Mouse (Mus musculus) yolk sac, embryonic 10.5 days (tissue): ENCODE data around the gene Dcp1a.
A peak's percentile ranks its signal among the peaks of the same experiment; 100 is the strongest.

Experiments
- DNase-seq: peaks from one replicate; pipeline ENCODE4 v3.0.0-alpha.2; 2017; ENCODE audit warnings: low spot score

The Dcp1a gene

DNA sequence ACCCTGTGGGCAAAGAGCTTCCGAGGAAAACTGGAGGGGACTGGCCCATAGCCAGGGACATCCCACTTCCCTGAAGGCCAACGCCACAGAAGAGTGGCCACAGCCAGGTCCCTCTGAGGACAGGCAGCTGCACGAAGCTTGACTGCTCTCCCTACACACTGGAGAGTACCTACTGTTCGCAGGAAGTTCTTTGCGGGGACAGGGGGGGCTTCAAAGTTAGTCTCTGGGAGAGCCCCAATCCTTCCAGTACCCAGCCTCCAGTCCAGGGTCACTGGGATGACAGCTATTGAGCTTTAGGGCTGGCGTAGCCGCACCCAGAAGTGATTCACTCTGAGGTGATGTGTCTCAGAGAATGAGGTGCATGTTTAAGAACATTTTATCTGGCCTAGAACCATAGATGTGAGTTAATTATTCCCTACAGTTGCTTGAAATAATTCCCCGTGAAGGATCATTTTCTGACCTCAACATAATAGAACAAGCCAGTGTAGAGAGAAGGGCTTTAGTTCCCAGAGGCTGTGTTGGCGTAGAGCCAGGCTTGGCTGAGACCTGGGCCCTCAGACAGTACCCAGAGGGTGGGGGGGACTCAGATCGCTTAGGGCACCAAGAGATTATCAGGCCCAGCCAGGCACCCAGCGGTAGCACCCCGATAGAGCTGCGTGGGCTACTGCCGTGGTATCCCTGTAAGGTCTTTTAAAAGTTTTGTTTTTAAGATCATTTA, 82.3 kb downstream of the Dcp1a start:
- no peak for DNase-seq

GRCm38 (mm10) chr14:30562343-30562742, 83.0 kb downstream of the Dcp1a start:
- no peak for DNase-seq

DNA sequence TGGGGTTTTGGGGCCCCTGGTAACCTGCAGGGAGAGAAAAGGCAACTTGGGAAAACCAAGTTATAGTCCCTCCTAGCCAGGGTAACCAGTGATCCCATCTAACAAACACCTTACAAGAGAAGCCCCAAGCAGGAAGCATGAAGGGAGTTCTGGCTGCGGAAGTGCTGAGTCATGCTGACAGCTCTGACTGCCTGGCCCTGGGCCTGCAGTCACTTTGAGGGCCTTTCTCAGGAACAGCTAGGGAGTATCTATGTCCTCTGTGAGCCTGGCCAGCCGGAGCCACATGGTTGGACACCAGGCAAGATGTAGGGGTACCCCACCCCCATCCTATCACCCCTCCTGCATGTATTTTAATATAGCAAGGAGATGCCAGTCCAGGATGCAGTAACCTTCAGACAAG, 85.1 kb downstream of the Dcp1a start:
- peak; percentile 39 for DNase-seq

GRCm38 (mm10) chr14:30566317-30566716, 87.0 kb downstream of the Dcp1a start:
- no peak for DNase-seq

- no peak for DNase-seq
Observed at GRCm38 (mm10) chr14:30568016-30568415, 88.7 kb downstream of the Dcp1a start.

DNA sequence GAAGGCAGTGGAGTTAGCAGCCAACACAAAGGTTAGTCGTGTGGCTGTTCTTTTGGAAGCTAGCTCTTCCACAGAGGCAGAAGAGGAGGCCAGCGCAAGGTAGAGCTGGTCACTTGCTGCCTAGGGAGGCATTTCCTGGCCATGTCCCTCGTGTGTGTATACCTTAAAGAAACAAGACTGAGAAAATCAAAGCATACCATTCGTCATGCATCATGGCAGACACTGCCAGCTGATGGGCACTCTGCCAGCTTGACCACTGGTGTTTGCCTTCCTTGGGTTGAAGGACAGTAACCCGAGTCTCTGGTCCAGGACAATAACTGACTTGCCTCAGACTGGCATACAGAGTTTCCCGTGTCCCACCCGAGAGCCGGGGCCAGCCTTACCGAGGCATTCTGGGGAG, 91.0 kb downstream of the Dcp1a start:
- DNase-seq = no peak

GRCm38 (mm10) chr14:30572253-30572652, 92.9 kb downstream of the Dcp1a start:
- DNase-seq = no peak

- DNase-seq = no peak
Observed at GRCm38 (mm10) chr14:30573235-30573634, 93.9 kb downstream of the Dcp1a start.

DNA sequence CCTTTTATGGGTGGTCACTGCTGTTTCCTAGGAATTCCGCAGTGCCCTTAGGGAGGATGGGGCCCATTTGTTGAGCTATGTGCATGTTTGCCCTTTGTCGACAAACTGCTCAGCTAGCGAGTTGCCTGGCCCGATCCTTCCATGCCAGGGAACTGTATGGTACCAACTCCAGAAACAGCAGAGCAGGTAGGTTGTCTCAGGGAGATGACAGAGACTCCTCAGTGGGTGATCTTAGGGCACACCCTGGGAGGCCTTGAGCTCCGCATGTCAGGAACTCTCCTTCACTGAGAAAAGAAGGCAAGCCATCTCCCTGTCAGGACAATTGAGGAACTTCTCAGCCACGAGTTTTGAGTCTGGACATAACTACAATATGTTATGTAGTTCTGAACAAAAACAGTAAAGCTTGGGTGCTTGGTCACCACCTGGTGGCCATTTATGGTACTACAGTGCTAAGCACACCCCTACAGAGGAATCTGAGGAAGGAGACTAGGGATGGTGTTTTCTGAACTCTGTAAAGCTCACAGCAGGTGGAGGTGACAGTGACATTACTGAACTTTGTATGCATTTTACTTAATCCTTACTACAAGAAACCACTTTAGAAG, 94.7 kb downstream of the Dcp1a start:
- peak; percentile 48 for DNase-seq

GRCm38 (mm10) chr14:30575791-30576190, 96.5 kb downstream of the Dcp1a start:
- DNase-seq = no peak

GRCm38 (mm10) chr14:30576260-30576659, 96.9 kb downstream of the Dcp1a start:
- no peak for DNase-seq
